Mouse (Mus musculus) heart, adult 2 months (tissue): ENCODE measurements around the gene Erbb4. TPM values are rescaled to one million over a fixed set of nuclear protein-coding genes. Genes with fewer than 3 reads are reported as not detected.
A peak's percentile ranks its signal among the peaks of the same experiment; 100 is the strongest.

Experiments used
- DNase-seq, 2 experiments: peaks; one replicate each; pipeline ENCODE4 v3.0.0; 2021
- H3K27ac ChIP-seq: fragments of 200-600 bp; 2 replicates; pipeline ENCODE4 v1.8.1; 2022
- H3K27me3 ChIP-seq: fragments of 200-500 bp; 2 replicates; pipeline ENCODE4 v1.6.1; 2012; ENCODE audit warnings: mild to moderate bottlenecking, low read length, inconsistent platforms, mixed read lengths; ENCODE audit not compliant: control insufficient read depth, insufficient read depth
- H3K36me3 ChIP-seq: fragments of 200-500 bp; 2 replicates; pipeline ENCODE4 v1.6.1; 2012; ENCODE audit warnings: low read length, inconsistent platforms; ENCODE audit not compliant: control insufficient read depth, insufficient read depth
- H3K4me1 ChIP-seq: fragments of 200-500 bp; 2 replicates; pipeline ENCODE4 v1.6.1; 2011; ENCODE audit warnings: low read length; ENCODE audit not compliant: control insufficient read depth, insufficient read depth
- H3K4me3 ChIP-seq: fragments of 200-600 bp; 2 replicates; pipeline ENCODE4 v1.8.1; 2022
- H3K79me2 ChIP-seq: fragments of 200-500 bp; replicated peaks from 2 replicates; pipeline ENCODE4 v1.6.1; 2012; ENCODE audit warnings: mild to moderate bottlenecking, inconsistent platforms, low read length, moderate library complexity, mixed read lengths; ENCODE audit not compliant: control insufficient read depth, insufficient read depth
- H3K9ac ChIP-seq: fragments of 200-500 bp; 2 replicates; pipeline ENCODE4 v1.6.1; 2012; ENCODE audit warnings: low read depth, mild to moderate bottlenecking, control low read depth, inconsistent platforms, low read length, mixed read lengths
- CTCF ChIP-seq: fragments of 200-600 bp; IDR thresholded peaks from 2 replicates; pipeline ENCODE4 v1.8.1; 2022; ENCODE audit warnings: antibody characterized with exemption, mild to moderate bottlenecking, moderate library complexity
- EP300 ChIP-seq: fragments of 200-500 bp; IDR thresholded peaks from 2 replicates; pipeline ENCODE4 v1.6.1; 2011; ENCODE audit warnings: low read depth, low read length, control low read depth; ENCODE audit not compliant: insufficient read depth
- POLR2A ChIP-seq: fragments of 200-500 bp; IDR thresholded peaks from 2 replicates; pipeline ENCODE4 v1.6.1; 2011; ENCODE audit warnings: mild to moderate bottlenecking, low read depth, low read length, control low read depth; ENCODE audit not compliant: insufficient read depth
- WGBS: fragments of 180-500 bp; shearing (Covaris S2); methylation state at CpG from one replicate; pipeline ENCODE4 v1.1.7; 2018; 5-methylcytosine and 5-hydroxymethylcytosine counted together
- intact Hi-C: fragments of 180-260 bp; cut with DNase I; formaldehyde crosslinking; loops from one replicate; pipeline ENCODE4 v1.15.1; 2025
- polyA plus RNA-seq: library from polyadenylated mRNA; depleted of rRNA; stranded (reverse); fragments of >200 nt; gene quantifications from 2 replicates; pipeline ENCODE4 v1.2.3, GENCODE M21; 2012
- total RNA-seq, 2 experiments: library from RNA; stranded (reverse); gene quantifications; 2 replicates each; pipeline ENCODE4 v1.2.3; 2021

Erbb4 gene
- total and polyA plus RNA-seq, 3 experiments: 2.1 to 13.9 (median 10.3) TPM

- intact Hi-C loops: no loop called here
These were observed 146.3 kb downstream of the Erbb4 start for GRCm38 (mm10) chr1:68961365-68962116.

GRCm38 (mm10) chr1:68956766-68957533, 150.9 kb downstream of the Erbb4 start:
- Histone ChIP-seq H3K36me3 (no peaks in the 10 kb centered on the region), H3K27me3 (no peaks in the 10 kb centered on the region), H3K79me2 (no peaks in the 10 kb centered on the region), H3K27ac (no peak overlapping the region), H3K4me1 (no peaks in the 10 kb centered on the region; the same call in 1 of the 2 replicates), H3K9ac (no peak overlapping the region), H3K4me3 (no peak overlapping the region)
- DNase-seq: no peak
- intact Hi-C loops: no loop called here
- WGBS: 32% methylated on average over 4 of the region's 4 CpGs
- TF ChIP-seq CTCF: no peak
- TF ChIP-seq EP300: no peak
- no peak for TF ChIP-seq POLR2A

More at GRCm38 (mm10) chr1:68961365-68962116, 146.3 kb downstream of the Erbb4 start:
- H3K9ac ChIP-seq: no peak overlapping the region
- H3K36me3 ChIP-seq: no peaks in the 10 kb centered on the region
- no peak for TF ChIP-seq EP300
- TF ChIP-seq POLR2A: no peak
- TF ChIP-seq CTCF: no peak
- H3K4me1 ChIP-seq: no peaks in the 10 kb centered on the region; the same call in 1 of the 2 replicates
- H3K27me3 ChIP-seq: no peaks in the 10 kb centered on the region
- 54% methylated on average over 2 of the region's 2 CpGs for WGBS
- no peak overlapping the region for H3K4me3 ChIP-seq
- no peak for DNase-seq
- H3K79me2 ChIP-seq: no peaks in the 10 kb centered on the region
- H3K27ac ChIP-seq: no peak overlapping the region

DNA sequence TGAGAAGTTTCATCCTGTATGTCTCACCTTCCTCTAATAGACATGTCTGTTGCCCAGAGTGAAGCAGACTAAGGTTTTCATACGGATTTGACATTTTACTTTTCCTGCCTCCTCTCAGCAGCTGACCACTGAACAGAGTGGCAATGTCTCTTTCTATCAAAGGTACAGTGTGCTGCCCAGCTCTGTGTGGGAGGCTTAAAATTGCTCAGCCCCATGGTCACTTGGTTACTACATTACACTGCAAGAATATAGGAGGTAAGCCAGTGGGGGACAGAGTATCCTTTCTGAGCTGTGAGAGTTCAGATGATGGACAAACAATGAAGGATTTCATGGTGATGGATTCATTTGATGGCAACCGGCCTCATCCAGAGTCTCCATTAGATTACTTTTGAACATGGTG, 152.4 kb downstream of the Erbb4 start:
- H3K36me3 ChIP-seq: no peaks in the 10 kb centered on the region
- intact Hi-C loops: no loop called here
- H3K79me2 ChIP-seq: no peaks in the 10 kb centered on the region
- no peak overlapping the region for H3K27ac ChIP-seq
- no peak overlapping the region for H3K9ac ChIP-seq
- H3K4me3 ChIP-seq: no peak overlapping the region
- TF ChIP-seq CTCF: no peak
- no peak for TF ChIP-seq EP300
- no peak for TF ChIP-seq POLR2A
- H3K4me1 ChIP-seq: no peaks in the 10 kb centered on the region; the same call in 1 of the 2 replicates
- 73% methylated on average over 2 of the region's 2 CpGs for WGBS
- no peak for DNase-seq
- no peaks in the 10 kb centered on the region for H3K27me3 ChIP-seq

GRCm38 (mm10) chr1:68943141-68943540, 164.7 kb downstream of the Erbb4 start:
- Histone ChIP-seq H3K4me1 (peaks cover 2% of the 10 kb centered on the region), H3K27me3 (no peaks in the 10 kb centered on the region), H3K9ac (no peak overlapping the region), H3K27ac (no peak overlapping the region), H3K79me2 (no peaks in the 10 kb centered on the region), H3K4me3 (no peak overlapping the region), H3K36me3 (no peaks in the 10 kb centered on the region)
- intact Hi-C loops: no loop called here
- peak in 1 of 2 experiments; percentile 18 for DNase-seq
- TF ChIP-seq EP300 (no peak), CTCF (no peak), POLR2A (no peak)
- WGBS: 15% methylated on average over 2 of the region's 2 CpGs

DNA sequence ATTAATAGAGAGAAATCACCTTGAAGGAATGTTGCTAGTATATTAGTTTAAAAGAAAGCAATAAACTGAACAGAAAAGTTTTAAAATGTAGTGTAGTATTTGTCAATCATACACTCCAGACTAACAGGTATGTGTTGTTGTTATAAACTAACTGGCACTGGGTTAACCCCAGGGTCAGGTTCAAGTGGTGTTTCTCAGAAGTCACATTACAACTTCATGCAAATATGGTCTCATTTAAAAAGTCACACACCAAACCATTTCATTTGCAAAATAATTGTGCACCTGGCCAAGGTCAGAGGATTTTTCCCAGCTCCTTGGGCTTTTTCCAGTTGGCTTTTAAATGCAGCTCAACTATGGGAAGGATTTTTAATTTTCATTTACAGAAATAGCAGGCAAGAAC, 173.1 kb downstream of the Erbb4 start:
- intact Hi-C loops: no loop called here
- H3K79me2 ChIP-seq: no peaks in the 10 kb centered on the region
- DNase-seq: no peak
- no peaks in the 10 kb centered on the region for H3K36me3 ChIP-seq
- TF ChIP-seq EP300: no peak
- no peak for TF ChIP-seq CTCF
- TF ChIP-seq POLR2A: no peak
- no peak overlapping the region for H3K4me3 ChIP-seq
- H3K27ac ChIP-seq: no peak overlapping the region
- H3K9ac ChIP-seq: no peak overlapping the region
- H3K4me1 ChIP-seq: no peaks in the 10 kb centered on the region
- H3K27me3 ChIP-seq: no peaks in the 10 kb centered on the region
